Mouse (Mus musculus) lung, postnatal 10 days (tissue): ENCODE results near the gene Pi4ka.

ENCODE experiments used
- DNase-seq: peaks from one replicate; pipeline ENCODE4 v3.0.0; 2021

Gene Pi4ka

DNA sequence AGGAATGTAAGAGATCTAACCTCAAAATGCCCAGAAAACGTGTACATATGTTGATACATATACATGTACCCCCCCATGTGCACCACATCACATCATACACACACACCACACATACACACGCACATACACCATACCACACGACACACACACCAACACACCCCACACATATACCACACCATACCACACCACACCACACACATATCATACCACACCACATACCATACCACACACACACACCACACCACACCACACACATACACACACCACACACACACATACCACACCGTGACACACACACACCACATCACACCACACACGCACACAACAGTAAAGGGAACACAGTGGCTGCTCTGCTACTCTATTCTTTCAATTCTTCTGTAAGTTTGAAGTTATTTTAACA, 74.3 kb downstream of the Pi4ka start:
- DNase-seq = no peak

DNA sequence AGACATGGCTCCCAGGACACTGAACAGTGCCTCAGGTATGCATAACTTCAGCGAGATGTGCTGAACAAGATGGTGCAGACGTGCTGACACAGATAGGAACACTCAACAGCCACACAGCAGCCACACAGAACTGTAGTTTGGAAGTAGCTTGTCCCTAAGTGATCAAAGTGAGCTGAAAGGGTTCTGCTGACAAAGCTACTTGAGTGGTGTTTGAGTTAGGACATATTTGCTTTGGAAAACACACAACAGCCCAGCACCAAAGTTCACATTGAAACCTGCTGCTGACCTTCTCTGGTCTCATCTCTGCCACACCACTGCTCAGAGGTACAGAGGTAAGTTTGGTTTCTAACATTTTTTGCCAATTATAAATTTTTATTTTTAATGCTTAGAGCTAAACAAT, 75.0 kb downstream of the Pi4ka start, which contains the start of gene Serpind1:
TSS of gene Serpind1 (plus strand) at position 256 of the 400 bp plus-strand sequence.
- no peak for DNase-seq

DNA sequence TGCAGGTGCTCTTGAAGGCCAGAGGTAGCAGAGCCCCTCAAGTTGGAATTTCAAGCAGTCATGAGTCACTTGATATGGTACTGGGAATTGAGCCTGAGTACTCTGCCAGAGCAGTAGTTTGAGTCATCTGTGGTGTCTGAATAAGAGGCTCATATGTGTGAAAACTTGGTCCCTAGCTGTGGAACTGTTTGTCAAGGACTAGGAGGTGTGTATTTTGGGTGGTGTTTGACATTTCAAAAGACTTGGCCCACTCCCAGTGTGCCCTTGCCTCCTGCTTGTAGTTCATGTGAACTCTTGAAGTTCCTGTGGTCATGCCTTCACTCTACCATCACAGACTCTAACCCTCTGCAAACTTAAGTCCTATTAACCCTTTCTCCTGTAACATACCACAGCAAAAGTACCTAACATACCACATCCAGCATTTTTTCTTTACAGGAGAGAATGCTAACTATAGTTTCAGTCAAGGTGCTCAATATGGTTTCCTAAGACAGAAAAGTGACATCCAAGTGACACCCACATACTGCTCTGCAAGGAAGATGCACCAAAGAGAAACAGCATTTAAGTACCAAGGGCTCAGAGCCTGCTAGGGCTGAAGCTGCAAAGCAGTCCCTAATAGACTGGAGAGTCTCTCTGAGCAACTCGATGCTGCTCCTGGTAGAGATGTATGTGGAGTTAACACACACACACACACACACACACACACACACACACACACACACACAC, 76.1 kb downstream of the Pi4ka start:
- DNase-seq = no peak

DNA sequence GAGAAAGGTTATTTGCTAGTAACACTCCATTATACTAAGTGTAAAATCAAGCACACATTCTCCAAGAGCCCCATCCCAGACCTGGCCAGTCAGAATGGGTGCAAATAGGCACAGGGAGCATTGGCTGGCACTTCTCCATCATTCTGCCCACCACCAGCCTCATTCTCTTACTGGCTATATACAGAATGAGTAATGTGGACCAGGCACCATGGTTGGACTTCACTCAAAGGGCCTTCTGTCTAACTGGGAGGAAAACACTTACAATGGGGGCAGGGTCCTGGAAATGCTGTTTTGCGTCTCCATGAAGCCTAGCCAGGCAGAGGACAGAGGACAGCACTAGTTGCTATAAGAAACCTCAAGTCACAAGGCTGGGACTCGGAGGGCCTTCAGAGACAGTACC, 80.0 kb downstream of the Pi4ka start:
- DNase-seq = no peak

DNA sequence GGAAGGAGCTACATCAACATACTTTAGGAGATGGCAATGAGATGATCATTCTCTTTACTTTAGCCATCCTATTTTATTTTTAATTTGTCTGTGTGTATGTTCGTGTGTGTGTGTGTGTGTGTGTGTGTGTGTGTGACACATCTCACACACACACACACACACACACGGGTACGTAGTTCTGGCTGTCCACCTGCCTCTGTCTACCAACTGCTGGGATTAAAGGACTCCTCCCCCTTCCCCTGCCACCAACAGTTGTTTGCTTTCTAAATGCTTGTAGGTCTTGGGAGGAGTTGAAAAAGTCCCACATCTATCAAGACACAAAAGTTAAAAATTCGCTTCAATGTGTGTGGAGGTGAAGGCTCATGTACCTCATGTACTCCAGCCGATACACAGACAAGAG, 81.4 kb downstream of the Pi4ka start:
- DNase-seq = no peak

DNA sequence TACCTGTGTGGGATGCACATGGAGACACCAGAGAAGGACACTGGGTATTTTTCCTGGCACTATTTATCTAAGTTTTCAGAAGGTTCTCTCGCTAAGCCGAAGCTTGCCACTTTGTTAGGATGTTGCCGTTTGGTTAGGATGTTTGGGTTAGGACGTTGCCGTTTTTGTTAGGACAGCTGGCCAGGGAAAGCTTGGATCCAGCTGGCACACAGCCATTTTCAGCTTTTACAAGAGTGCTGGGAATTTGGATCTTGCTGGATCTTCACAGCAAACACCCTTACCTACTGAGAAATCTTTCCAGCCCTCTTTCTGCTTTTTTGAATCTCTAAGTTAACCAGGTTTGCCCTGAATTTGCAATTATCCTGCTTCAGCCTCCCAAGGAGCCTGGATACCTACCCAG, 84.6 kb downstream of the Pi4ka start:
- DNase-seq = peak; percentile 39

DNA sequence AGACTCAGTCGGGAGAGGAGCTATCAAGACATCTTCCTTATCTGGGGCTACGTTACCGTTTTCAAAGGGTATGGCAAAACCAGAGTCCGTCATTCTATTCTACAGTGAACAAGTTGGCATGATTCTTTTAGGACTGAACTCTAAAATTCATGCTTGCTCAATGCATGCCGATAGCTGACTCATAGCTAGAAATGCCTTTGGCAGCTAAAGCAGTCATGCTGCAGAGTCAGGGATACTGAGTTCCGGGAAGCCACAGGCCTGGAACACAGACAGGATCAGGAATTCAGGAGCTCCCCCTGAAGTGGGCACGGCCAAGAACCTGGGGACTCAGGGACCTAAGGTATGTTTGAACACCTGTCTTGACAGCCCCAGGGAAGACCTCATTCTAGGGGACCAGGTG, 89.6 kb downstream of the Pi4ka start:
- DNase-seq = no peak

DNA sequence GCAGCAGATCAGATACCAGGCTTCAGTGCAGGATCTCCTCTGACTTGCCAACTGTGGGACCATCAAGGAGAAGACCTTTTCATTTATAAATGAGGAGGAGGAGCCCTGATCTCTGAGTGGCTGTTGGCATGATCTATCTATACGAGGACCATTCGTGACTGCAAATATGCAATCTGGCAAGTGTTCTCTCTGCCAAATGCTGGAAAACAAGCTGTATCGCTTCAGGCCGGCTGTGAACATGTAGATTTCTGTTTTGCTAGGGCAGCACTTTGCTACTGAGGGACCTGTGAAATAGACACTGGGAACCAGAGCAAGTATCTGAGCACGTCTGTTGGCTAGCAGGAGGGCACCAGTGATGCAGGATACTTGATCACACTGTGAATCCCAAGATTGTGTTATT, 93.6 kb downstream of the Pi4ka start:
- no peak for DNase-seq

DNA sequence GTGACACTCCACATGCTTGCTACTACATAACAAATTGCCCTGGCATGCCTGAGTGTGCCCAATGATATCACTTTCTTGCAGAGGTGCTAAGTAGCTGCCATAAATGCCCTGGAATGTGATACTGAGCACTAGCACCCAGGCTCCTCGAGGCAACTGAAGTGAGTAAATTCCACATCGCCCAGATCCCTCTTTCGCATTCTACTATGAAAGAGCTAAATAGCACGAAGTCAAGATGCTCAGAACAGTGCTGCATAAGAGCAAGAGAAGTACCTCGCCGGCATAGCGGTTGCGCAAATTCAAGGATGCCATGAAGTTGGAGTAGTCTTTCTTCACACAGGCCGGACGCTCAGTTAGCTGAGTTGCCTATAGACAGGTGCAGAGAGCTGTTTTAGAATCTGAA, 97.1 kb downstream of the Pi4ka start:
- peak; percentile 24 for DNase-seq

DNA sequence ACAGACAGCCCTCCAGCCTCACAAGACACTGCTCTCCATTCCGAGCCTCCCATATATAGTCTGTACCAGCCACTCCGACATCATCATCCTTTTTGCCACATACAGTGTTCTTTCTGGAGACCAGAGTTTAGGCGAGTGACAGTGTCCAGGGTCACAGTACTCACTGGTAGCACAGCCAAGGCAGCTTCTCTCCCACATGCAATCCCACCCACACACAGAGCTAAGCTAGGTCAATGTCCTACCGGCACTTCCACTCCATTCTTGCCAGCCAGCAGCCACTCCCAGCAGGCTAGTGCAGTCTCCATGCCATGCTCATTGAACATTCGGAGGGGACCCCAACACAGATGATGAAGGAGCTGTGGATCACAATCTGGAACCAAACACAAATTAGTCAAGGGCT, 98.7 kb downstream of the Pi4ka start:
- DNase-seq = no peak

DNA sequence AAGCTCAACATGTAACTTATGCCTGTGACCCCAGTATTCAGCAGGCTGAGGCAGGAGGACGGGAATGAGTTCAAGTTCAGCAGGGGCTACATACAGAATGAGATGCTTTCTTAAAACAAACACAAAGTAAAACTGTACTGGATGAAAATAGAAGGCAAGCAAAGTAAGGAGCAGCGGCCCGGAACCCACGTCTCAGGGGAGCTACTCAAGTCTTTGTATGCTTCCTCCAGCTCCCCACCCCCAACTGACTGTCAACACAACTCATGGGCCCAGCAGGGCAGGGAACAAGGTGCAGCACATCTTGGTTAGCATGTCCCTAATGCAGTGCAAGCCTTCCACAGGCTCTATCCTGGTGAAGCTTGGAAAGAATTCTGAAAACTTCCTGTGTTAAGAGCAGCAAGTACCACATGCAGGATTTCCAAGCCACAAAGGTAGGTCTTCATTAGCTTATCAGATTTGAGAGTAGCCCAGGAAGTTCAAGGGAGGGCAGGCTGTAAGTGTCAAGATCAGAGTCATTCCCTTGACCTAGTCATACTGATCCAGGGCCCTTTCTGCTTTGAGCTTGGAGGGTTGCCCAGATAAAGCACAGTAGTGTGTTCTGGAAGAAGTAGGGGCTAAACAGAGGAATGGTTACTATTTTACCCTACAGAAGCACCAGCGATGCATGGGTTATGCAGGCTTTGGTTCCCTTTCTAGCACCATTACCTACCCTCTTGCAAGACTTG, 102.4 kb downstream of the Pi4ka start:
- no peak for DNase-seq

DNA sequence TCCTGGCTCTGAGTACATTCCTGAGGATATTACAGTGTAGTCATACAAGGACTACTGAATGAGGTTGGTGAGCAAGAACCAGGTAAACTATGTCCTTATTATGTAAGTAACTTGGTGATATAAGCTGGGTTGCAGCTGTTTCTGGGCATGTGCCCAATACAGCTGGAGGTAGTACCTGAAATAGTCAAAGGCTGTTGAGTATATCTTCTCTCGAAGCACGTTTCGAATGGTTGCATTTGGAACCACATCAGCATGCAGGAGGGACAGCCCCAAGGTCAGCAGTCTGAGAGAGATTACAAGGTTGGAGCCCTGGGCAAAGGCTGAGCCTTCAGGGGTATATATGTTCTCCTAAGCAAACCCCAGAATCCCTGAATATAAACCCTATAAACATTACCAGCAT, 105.3 kb downstream of the Pi4ka start:
- no peak for DNase-seq

DNA sequence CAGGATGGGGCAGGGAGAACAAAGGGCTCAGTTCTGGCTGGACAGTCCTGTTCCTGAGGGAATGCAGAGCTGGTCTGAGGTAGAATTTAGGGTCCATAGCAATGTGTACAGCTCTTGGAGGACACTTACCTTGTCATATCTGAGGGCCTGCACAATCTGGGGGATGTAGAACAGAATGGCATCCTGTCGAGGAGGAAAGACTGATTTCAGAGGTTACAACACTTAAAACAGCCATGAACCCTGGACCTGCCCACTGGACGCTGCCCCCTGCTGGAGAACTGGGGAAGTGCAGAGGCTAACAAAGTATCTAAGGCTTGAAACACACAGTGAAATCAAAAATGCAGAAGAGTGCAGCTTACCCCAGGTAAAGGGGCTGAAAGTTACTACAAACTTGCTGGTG, 113.4 kb downstream of the Pi4ka start:
- peak; percentile 78 for DNase-seq

DNA sequence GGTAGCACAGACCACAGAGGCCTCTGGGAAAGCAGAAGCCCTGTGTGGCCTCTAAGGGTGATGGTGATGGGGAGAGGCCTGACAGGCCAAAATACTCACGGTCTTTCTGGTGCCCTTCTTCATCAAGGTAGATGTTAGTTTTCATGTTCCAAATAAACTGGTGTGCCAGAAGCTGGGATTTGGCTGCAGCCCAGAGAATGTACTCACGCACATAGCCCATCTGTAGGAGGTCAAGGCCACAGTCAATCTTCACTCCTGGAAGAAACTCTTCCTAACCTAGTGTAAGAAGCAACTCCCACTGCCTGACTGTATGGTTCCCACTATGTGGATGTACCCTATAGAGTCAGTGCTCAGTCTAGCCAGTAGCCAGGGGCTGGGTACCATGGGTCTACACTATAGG, 115.1 kb downstream of the Pi4ka start:
- DNase-seq = no peak

DNA sequence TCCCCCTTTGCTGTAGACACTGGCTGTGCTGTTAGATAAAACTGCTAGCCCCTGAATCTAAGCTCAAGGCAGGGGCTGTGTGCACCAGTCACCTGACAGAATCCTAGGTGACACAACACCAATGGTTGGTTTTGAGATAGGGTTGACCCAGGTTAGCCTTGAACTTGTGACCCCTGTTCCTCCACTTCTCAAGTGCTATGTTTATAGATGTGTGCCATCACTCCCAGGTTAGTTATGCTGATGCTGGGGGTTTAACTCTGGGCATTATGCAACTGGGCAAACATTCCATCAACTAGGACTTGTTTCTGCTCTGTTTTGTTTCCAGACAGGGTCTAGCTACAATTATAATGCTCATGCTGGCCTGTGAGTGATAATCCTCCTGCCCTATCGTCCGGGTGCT, 119.0 kb downstream of the Pi4ka start:
- no peak for DNase-seq

DNA sequence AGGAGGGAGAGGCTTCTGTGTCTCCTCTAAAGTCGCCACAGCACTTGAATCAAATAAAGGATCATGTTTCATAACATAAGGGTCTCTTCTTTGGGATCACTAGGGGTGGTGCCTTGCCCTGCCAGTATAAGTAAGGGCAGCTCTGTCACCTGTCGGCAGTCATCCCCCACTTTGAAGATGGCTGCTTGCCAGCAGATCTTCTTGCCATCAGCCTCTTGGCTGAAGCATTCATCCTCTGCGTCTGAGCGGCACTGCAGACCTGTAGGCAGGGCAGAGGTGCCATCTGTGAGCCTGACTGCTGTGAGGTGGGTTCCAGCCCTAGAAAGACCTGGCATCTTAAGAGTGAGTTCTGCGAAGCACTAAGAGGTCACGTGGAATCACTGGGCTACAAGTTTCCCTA, 123.0 kb downstream of the Pi4ka start:
- no peak for DNase-seq

DNA sequence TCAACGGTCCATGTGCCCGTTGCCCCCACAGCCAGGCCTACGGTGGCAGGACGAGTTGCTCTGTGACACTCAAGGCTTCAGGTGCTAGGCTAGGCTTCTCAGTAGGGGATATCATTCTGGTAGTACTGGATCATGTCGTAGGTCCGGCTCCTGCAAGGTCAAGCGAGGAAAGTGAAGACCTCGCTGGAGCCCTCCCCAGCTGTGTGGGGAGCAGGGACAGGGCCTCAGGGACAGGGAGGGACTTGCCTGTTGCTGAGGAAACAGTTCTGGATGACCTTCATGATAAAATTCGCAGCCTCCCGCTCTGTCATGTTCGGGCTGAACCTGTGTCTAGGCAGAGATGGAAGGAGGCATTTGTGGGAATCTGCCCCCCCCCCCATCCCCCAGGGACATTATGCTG, 125.6 kb downstream of the Pi4ka start:
- DNase-seq = no peak

DNA sequence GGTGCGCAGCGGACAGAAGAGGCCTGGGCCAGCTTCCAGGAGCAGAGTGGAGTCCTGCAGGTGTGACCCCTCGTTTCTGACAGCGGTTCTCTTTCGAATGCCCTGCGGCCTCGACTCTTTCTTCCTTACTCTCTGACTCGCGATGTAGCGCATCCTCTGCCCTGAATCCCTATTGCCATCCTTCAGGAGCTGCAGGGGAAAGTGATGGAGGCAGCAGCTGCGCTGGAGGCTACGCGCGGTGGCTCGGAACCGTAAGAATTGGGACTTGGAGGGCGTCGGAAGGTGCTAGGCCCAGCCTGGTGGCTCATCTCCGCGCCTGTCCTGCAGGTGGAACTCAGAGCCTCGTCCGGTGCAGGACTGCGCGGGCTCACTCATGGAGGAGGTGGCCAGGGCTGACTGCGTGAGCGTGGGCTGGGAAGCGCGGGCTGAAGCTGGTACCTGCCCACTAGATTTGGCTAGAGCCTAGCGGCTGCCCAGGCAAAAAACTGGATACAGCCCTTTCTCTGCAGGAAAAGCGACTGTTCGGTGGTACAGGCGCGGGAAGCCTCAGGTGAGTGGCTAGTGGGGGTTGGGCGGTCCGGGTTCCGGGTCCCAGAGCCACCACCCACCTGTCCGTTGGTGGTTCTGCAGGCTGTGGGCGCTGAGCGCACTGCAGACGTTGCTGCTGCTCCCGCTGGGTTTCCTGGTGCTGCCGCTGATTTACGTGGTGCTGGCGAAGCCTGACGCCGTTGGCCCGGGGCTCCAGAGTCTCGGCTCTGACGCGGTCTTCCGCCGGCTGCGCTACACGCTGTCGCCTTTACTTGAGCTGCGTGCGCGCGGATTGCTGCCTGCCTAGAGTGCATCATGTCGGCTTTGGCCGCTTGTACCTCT, 128.5 kb downstream of the Pi4ka start:
- DNase-seq = peak; percentile 39

DNA sequence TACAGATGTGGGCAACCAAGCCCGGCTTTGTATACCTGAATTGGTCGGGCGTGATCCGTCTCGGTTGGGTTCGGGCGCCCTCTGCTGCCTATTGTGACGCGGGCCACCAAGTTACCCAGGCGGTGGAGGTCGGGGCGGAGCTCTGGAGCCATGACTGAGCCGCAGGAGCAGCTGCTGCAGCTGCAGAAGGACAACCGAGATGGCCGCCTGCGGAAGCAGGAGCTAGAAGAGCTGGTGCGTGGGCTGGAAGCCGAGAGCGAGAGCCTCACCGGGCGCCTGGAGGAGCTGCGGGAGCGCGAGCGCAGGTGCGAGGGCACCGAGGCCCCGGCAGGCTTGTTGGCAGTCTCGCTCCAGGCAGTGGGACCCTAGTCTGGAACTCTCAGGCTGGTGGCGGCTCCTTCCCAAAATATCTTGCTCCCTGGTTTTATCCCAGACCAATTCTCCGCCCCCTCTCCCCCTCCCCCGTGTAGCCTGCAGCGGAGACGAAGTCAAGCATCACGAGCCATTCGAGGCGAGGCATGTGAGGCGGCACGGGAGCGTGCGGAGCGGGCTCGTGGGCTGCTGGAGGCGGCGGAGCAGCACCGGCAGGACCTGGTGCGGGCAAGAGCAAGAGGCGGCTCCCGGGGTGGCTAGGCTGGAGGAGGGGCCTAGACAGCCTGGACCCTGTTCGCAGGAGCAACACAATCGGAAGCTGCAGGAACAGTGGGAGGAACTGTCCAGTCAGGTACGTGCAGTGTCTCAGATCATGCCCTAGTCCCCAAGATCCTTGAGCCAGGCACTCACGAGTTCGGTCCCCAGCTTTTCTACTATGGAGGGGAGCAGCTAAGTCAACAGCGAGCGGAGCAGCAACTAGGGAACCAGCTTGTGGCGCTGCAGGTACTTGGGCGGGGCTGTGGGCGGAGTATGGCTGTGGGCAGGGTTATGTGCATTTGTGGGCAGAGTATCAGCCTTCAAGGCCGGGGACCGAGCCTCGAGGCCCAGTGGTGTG, 129.7 kb downstream of the Pi4ka start:
- peak; percentile 96 for DNase-seq

DNA sequence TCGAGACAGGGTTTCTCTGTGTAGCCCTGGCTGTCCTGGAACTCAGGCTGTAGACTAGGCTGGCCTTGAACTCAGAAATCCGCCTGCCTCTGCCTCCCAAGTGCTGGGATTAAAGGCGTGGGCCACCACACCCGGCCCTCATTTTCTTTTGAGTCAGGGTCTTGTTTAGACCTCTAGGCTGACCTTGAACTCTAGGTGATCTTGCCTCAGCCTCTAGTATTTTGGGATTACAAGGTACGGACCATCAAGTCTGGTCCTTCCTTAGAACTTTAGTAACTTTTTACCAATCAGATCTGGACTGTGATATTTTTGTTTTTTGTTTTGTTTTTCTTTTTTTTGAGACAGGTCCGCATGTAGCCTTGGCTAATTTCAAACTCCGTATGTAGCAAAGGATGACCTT, 130.4 kb downstream of the Pi4ka start, which contains the start of gene Tmem191c:
TSS of gene Tmem191c (plus strand) at position 357 of the 400 bp plus-strand sequence.
- DNase-seq = no peak

DNA sequence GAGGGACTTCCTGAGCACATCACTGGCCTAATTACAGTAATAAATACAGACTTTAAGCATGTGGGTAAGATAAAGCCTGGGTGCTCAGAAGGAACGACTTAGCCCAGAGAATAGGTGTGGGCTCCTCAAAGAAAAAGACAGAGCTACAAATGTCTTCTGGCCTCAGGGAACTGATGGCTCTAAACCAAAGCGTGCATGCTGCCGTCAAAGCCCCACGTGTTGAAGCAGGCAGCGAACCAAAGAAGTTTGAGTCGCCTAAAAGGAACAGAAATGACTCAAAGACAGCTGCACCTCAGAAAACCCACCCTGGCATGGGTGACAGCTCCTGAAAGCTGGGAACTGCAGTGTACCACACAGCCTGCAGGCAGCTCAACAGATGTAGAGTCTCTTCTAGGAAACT, 134.3 kb downstream of the Pi4ka start:
- no peak for DNase-seq

DNA sequence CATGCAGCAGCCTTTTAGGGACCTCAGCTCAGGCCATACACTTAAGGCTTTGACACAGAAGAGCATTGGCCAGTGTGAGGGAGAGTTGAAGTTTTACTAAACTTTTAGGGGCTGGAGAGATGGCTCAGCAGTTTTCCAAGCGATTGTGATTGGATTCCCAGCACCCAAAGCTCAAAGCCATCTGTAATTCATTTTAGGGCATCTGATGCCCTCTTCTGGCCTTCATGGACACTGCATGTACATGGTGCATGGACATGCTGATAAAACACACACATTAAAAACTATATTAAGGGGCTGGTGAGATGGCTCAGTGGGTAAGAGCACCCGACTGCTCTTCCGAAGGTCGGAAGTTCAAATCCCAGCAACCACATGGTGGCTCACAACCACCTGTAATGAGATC, 135.0 kb downstream of the Pi4ka start:
- DNase-seq = peak; percentile 62
